Mouse (Mus musculus) hindbrain, embryonic 10.5 days (tissue): ENCODE results near the gene Synj2. TPM values are rescaled to one million over a fixed set of nuclear protein-coding genes. Genes with fewer than 3 reads are reported as not detected.
A peak's percentile ranks its signal among the peaks of the same experiment; 100 is the strongest.

Source experiments
- DNase-seq: peaks from one replicate; pipeline ENCODE4 v3.0.0-alpha.2; 2017; ENCODE audit warnings: low spot score
- H3K27ac ChIP-seq: fragments of 300-500 bp; sonication (generic); 2 replicates; pipeline ENCODE4 v1.5.1; 2016; ENCODE audit warnings: mild to moderate bottlenecking, moderate library complexity
- H3K27me3 ChIP-seq: fragments of 300-500 bp; sonication (generic); 2 replicates; pipeline ENCODE4 v1.6.1; 2016; ENCODE audit warnings: mild to moderate bottlenecking; ENCODE audit not compliant: poor library complexity, insufficient read depth, severe bottlenecking
- H3K36me3 ChIP-seq: fragments of 300-500 bp; sonication (generic); 2 replicates; pipeline ENCODE4 v1.6.1; 2016; ENCODE audit warnings: mild to moderate bottlenecking, moderate library complexity
- H3K4me1 ChIP-seq: fragments of 300-500 bp; sonication (generic); replicated peaks from 2 replicates; pipeline ENCODE4 v1.6.1; 2016; ENCODE audit warnings: mild to moderate bottlenecking
- H3K4me3 ChIP-seq: fragments of 300-500 bp; sonication (generic); 2 replicates; pipeline ENCODE4 v1.5.1; 2016; ENCODE audit warnings: mild to moderate bottlenecking, moderate library complexity
- H3K9me3 ChIP-seq: fragments of 300-500 bp; sonication (generic); 2 replicates; pipeline ENCODE4 v1.6.1; 2016; ENCODE audit warnings: mild to moderate bottlenecking, moderate library complexity
- WGBS: fragments of 180-500 bp; shearing (Covaris S2); methylation state at CpG from one replicate; pipeline ENCODE4 v1.1.7; 2016; 5-methylcytosine and 5-hydroxymethylcytosine counted together
- polyA plus RNA-seq: library from polyadenylated mRNA; unstranded; fragments of >200 nt; fragmentation: Nextera tagmentation; extraction: Ambion mirVana; gene quantifications from 2 replicates; pipeline ENCODE4 v1.2.1, GENCODE M21; 2016

Gene Synj2
- polyA plus RNA-seq, 1 experiment from 2014 or later: 1.6 TPM

DNA sequence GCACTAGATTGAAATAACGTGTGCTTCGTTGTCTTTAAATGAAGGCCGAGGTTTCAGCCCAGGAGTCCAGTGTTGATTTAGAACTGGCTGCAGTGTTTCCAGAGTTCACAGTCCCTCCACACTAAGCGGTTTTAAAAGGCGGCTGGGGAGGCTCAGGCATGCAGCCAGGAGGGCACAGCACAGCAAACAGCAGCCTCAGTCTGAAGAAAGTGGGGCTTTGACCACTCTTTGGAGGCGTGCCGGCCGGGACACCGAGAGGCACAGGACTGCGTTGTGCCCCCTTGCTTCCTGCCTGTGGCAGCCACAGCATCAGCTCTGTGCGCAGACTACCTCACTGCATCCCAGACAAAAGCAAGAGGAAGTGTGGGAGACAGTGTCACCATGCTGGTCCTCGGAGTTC lies 29.5 kb upstream of the Synj2 start:
- Histone ChIP-seq H3K36me3 (peaks cover 26% of the 10 kb centered on the region), H3K27ac (no peak overlapping the region), H3K4me1 (0 out of 2 replicates have a peak, but pooled peaks cover 9% of the 10 kb centered on the region), H3K9me3 (no peaks in the 10 kb centered on the region), H3K27me3 (no peaks in the 10 kb centered on the region), H3K4me3 (no peak overlapping the region)
- WGBS: 74% methylated on average over 12 of the region's 12 CpGs
- no peak for DNase-seq

DNA sequence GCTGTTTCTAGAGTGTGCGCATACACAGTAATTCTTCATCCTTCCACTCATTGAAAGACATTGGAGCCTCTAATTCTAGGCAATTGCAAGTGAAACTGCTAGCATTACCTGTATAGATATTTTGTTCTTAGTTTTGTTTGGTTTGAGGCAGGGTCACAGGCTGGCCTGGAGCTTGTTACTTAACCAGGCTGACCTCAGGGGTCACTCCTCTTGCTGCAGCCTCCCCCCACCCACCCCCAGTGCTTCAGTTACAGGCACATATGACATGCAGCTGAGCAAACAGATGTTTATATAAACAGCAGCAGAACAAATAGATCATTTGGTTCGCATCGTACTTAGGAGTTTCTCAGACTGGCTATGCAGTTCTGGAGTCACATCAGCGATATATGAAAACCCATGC lies 28.3 kb upstream of the Synj2 start:
- Histone ChIP-seq H3K36me3 (peaks cover 23% of the 10 kb centered on the region), H3K4me1 (0 out of 2 replicates have a peak, but pooled peaks cover 9% of the 10 kb centered on the region), H3K27me3 (no peaks in the 10 kb centered on the region), H3K4me3 (no peak overlapping the region), H3K9me3 (no peaks in the 10 kb centered on the region), H3K27ac (no peak overlapping the region)
- 77% methylated on average over 4 of the region's 4 CpGs for WGBS
- DNase-seq: no peak

DNA sequence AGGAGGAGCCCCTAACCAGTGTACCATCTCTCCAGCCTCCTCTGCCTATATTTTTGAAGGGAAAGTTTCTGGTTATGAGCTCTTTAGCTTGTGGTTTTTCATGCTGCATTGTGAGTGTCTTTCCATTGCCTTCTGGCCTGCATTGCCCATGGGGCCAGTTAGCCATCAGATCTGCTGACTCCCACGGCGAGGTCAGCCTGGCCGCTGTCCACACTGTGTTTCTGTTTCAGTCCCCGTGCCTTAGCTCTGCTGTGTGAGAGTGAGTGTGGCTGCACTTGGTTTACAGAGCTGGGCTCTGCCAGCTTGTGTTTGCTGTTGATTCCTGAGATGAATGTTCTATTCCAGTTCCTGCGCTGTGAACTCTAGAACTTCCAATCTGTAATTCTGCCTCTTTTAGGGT lies 26.9 kb upstream of the Synj2 start:
- Histone ChIP-seq H3K4me1 (0 out of 2 replicates have a peak, but pooled peaks cover 9% of the 10 kb centered on the region), H3K27me3 (no peaks in the 10 kb centered on the region), H3K27ac (no peak overlapping the region), H3K4me3 (no peak overlapping the region), H3K9me3 (no peaks in the 10 kb centered on the region), H3K36me3 (peaks cover 28% of the 10 kb centered on the region)
- WGBS: 76% methylated on average over 5 of the region's 5 CpGs
- no peak for DNase-seq

DNA sequence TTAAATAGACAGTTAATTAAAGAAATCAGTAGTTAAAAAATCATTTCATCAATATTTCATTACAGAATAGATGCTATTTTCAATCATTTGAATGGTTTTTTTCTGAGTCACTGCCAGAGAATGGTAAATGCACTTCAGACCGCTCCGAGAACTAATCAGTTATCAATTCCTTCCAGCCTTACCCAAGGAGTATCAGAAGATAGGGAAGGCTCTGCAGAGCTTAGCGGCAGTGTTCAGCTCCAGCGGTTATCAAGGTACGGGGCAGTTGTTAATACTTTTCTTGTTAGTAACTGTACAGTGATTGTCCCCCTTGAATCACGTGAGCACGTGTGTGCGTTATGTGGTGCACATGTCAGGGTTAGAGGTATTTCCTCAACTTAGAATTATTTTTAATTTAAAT lies 19.1 kb upstream of the Synj2 start:
- no peak for DNase-seq
- Histone ChIP-seq H3K9me3 (no peaks in the 10 kb centered on the region), H3K4me3 (no peak overlapping the region), H3K36me3 (peaks cover 59% of the 10 kb centered on the region), H3K4me1 (no peaks in the 10 kb centered on the region), H3K27me3 (no peaks in the 10 kb centered on the region), H3K27ac (no peak overlapping the region)
- 94% methylated on average over 8 of the region's 8 CpGs for WGBS

DNA sequence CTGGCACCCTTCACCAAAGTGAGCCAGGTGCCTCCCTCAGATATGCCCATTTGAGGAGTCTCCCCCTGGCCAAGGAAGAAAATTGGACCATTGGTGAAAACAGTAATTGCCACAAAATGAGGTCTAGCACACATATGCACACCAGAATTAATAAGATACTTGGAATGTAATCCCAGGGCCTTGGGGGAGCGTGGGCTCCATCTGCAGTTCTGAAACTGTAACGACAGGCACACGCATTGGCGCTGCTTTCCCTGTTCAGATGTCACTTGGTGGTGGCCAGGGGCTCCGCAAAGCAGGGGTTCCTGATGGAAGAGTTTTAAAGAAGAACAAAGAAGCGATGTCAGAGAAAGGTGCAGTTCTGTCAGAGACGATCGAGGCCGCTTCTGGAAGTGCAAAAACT lies 17.8 kb upstream of the Synj2 start:
- H3K4me1 ChIP-seq: no peaks in the 10 kb centered on the region
- no peaks in the 10 kb centered on the region for H3K27me3 ChIP-seq
- H3K27ac ChIP-seq: no peak overlapping the region
- DNase-seq: peak; percentile 32
- H3K4me3 ChIP-seq: no peak overlapping the region
- H3K36me3 ChIP-seq: peaks cover 68% of the 10 kb centered on the region
- WGBS: 67% methylated on average over 9 of the region's 9 CpGs
- no peaks in the 10 kb centered on the region for H3K9me3 ChIP-seq

DNA sequence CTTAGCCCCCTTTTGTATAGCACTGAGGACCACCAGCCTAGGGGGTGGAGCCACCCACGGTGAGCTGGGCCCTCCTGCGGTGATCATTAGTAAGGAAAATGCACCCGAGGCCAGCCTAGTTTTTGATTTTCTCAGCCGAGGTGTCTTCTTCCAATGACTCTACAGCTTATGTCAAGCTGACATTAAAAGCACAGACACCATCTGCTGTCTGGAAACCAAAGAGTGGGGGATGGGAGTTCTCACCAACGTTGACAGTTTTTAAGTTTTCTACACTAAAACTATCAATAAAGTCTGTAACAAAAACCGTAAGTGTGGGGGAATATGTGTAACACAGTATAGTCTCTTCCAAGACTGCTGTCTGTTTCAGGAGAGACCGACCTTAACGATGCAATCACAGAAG lies 16.8 kb upstream of the Synj2 start:
- DNase-seq: no peak
- H3K36me3 ChIP-seq: peaks cover 61% of the 10 kb centered on the region
- WGBS: 67% methylated on average over 8 of the region's 8 CpGs

DNA sequence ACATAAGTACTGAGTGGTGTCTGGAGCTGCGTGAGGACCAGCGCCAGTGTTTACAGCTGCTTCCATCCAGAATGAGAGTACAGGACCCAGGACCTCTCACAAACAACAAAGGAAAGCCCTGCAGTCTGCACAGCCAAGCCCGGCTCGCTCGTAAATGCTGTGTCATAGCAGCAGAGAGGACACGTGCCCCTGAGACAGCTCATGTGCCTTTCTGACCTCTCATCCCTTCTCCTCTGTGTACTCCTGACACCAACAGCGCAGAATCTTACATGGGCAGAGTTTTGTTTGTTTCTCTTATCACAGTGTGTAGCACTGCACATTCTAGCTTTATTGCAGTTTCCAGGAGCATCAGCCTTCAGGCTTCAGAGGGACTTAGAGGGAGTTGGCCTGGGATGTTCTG lies 14.4 kb upstream of the Synj2 start:
- Histone ChIP-seq H3K4me3 (no peak overlapping the region), H3K36me3 (peaks cover 46% of the 10 kb centered on the region), H3K4me1 (no peaks in the 10 kb centered on the region), H3K27me3 (no peaks in the 10 kb centered on the region), H3K27ac (no peak overlapping the region), H3K9me3 (no peaks in the 10 kb centered on the region)
- WGBS: 85% methylated on average over 7 of the region's 7 CpGs
- no peak for DNase-seq

More for the DNA sequence above, 16.8 kb upstream of the Synj2 start:
- no peak overlapping the region for H3K27ac ChIP-seq
- H3K4me3 ChIP-seq: no peak overlapping the region
- H3K4me1 ChIP-seq: no peaks in the 10 kb centered on the region
- no peaks in the 10 kb centered on the region for H3K9me3 ChIP-seq
- no peaks in the 10 kb centered on the region for H3K27me3 ChIP-seq

DNA sequence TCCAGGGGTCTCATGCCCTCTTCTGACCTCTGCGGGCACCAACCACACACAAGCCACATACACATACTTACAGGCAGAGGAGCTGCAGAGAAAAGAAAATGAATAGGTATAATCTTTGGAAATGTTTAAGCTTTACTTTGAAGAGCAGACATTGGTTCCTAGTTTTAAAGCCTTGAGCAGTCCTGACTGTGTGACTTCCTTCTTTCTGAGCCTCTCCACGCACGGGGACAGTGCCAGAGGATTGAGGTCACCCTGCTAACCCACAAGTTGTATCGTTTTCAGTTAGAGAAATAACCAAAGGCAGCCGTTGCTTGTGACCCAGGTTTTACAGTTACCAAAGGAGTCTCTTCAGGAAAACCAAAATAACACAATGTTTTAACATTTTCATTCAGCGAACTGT lies 12.0 kb upstream of the Synj2 start:
- H3K4me3 ChIP-seq: no peak overlapping the region
- H3K27me3 ChIP-seq: no peaks in the 10 kb centered on the region
- peaks cover 2% of the 10 kb centered on the region for H3K4me1 ChIP-seq
- peaks cover 38% of the 10 kb centered on the region for H3K36me3 ChIP-seq
- H3K9me3 ChIP-seq: no peaks in the 10 kb centered on the region
- no peak for DNase-seq
- H3K27ac ChIP-seq: no peak overlapping the region
- 82% methylated on average over 6 of the region's 6 CpGs for WGBS

DNA sequence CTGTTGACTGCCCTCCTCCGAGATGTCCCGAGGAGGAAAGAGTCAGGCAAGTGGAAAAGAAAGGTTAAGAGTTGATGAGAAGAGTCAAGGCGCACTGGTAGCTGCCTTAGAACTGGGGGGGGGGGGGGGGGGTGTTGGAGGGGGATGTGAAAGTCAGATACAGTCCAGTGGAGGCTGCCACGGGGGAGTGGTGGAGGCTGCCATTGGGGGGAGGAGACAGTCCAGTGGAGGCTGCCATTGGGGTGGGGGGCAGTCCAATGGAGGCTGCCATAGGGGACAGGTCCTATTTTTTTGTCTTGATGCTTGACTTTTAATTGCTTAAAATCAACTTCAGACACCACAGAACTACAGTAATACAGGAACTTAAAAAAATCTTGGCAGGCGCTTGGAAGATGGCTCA lies 8.9 kb upstream of the Synj2 start:
- H3K27ac ChIP-seq: no peak overlapping the region
- H3K4me1 ChIP-seq: peaks cover 26% of the 10 kb centered on the region
- H3K27me3 ChIP-seq: peaks cover 1% of the 10 kb centered on the region; the same call in 1 of the 2 replicates
- H3K9me3 ChIP-seq: no peaks in the 10 kb centered on the region
- peaks cover 18% of the 10 kb centered on the region for H3K36me3 ChIP-seq
- H3K4me3 ChIP-seq: no peak overlapping the region
- DNase-seq: no peak
- 72% methylated on average over 5 of the region's 5 CpGs for WGBS

DNA sequence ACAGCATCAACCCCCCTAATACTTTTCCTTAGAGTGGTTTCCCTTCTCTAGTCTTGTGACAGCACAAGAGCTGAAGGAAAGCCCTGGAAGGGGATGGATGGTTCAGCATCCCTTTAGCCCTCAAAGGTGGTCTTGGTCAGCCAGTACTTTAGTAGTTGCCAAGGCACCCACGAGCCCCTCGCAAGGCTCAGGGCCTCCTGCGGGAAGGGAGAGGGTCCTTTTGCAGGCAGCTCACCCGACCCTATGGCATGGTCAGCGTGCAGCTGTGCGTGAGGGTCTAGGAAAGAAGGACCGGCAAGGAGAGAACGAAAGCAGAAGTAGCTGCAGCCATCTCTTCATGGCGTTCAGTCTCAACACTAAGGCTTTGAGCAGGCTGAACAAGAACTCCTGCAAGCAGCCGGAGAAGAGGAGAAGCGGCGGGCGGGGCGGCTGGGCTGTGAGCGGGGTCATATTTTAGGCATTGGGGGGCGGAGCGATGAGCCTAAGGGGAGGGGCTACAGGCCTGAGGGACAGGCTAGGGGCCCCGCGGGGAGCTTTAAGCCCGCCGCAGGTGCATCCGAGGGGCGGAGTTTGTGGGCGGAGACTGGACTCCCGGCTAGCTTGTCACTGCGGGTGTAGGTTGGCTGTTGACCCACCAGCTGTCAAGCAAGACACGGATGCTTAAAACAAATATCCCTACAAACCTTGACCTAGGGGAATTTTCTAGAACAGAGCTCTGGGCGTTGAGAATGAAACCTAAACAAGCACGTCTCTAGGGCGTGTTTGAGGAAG lies 6.3 kb upstream of the Synj2 start:
- peaks cover 26% of the 10 kb centered on the region for H3K4me1 ChIP-seq
- peaks cover 5% of the 10 kb centered on the region; the same call in 1 of the 2 replicates for H3K36me3 ChIP-seq
- H3K27ac ChIP-seq: peak overlapping the region; percentile 78
- 2% methylated on average over 30 of the region's 30 CpGs for WGBS
- H3K9me3 ChIP-seq: no peaks in the 10 kb centered on the region
- H3K4me3 ChIP-seq: peak overlapping the region; percentile 52
- peaks cover 27% of the 10 kb centered on the region for H3K27me3 ChIP-seq
- DNase-seq: peak; percentile 86

DNA sequence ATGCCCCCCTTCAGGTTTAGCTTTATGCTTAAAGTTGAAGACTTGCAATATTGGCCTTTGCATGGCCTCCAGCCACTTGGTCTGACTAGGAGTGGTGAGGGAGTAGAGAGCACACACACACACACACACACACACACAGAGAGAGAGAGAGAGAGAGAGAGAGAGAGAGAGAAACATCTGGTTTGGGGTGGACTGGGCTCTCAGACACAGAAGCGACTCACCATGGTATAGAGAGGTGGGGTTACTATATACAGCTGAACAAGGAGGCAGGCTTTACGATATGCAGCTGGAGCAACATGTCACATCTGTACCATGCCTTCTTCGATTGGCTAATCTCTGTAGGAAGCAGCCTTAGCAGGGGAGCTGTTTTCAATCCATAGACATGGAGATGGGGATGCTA lies 5.4 kb upstream of the Synj2 start:
- DNase-seq: no peak
- Histone ChIP-seq H3K36me3 (peaks cover 5% of the 10 kb centered on the region; the same call in 1 of the 2 replicates), H3K27ac (0 out of 2 replicates have a peak overlapping the region, but pooled peaks have one; percentile 78), H3K27me3 (peaks cover 36% of the 10 kb centered on the region), H3K4me1 (peaks cover 34% of the 10 kb centered on the region), H3K4me3 (no peak overlapping the region), H3K9me3 (no peaks in the 10 kb centered on the region)
- 56% methylated on average over 3 of the region's 3 CpGs for WGBS

DNA sequence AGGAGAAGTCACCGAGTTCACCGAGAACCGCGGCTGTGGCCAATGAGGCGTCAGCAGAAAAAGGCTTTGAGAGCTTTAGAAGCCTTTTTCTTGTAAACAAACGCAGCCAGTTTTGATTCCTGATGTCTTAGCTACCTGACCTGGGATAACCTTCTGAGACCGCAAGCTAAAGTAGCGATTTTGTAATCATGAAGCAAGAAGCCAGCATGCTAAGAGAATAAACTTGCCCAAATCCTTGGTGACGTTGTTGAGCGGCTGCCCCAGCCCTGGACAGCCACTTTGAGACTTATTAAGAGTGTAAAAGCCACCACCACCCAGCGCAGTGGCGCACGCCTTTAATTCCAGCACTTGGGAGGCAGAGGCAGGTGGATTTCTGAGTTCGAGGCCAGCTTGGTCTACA lies 4.8 kb upstream of the Synj2 start:
- Histone ChIP-seq H3K36me3 (peaks cover 1% of the 10 kb centered on the region; the same call in 1 of the 2 replicates), H3K9me3 (no peaks in the 10 kb centered on the region), H3K27ac (no peak overlapping the region), H3K4me3 (no peak overlapping the region), H3K4me1 (peaks cover 40% of the 10 kb centered on the region), H3K27me3 (peaks cover 42% of the 10 kb centered on the region)
- 62% methylated on average over 14 of the region's 14 CpGs for WGBS
- no peak for DNase-seq

DNA sequence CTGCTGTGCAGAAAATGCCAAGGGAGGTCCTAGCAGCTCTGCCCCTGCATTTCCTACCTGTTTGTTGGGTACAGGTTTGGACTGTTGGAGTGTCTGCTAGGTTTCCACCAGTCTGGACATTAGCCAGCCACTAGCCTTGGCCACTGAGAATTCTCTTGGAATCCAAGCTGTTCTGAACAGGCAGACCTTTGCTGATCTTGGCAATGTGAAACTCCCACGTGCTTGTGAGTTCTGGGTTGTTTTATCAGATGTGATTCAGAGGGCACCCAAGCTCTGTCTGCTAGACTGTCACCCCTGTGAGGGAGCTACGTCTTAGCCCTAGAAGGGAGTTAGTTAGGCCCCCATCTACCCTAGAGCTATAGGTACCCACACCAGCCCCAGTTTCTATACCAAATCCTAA lies 3.6 kb upstream of the Synj2 start:
- Histone ChIP-seq H3K36me3 (no peaks in the 10 kb centered on the region), H3K4me3 (no peak overlapping the region), H3K27ac (no peak overlapping the region), H3K9me3 (no peaks in the 10 kb centered on the region), H3K27me3 (peaks cover 54% of the 10 kb centered on the region), H3K4me1 (peaks cover 46% of the 10 kb centered on the region)
- 72% methylated on average over 2 of the region's 2 CpGs for WGBS
- no peak for DNase-seq
